Mouse (Mus musculus) left cerebral cortex, adult 2 months (tissue): Measurements from ENCODE around the gene Abhd16b. TPM values are rescaled to one million over a fixed set of nuclear protein-coding genes. Genes with fewer than 3 reads are reported as not detected.
A peak's percentile ranks its signal among the peaks of the same experiment; 100 is the strongest.
"Not testable (repeated sequence)": the region's sequence is repeated elsewhere in the genome, so short reads cannot be mapped to it uniquely, and the experiment has no call there.

Source experiments
- DNase-seq, 2 experiments: peaks; one replicate each; pipeline ENCODE4 v3.0.0; 2021 to 2022; ENCODE audit warnings: low spot score in 2 of 2, mixed read lengths in 1 of 2; ENCODE audit errors: extremely low spot score in 1 of 2
- H3K27ac ChIP-seq: fragments of 200-600 bp; 2 replicates; pipeline ENCODE4 v1.8.1; 2022
- H3K4me3 ChIP-seq: fragments of 200-600 bp; 2 replicates; pipeline ENCODE4 v1.8.1; 2022
- CTCF ChIP-seq: fragments of 200-600 bp; IDR thresholded peaks from 2 replicates; pipeline ENCODE4 v1.8.1; 2022; ENCODE audit warnings: antibody characterized with exemption, mild to moderate bottlenecking, moderate library complexity
- intact Hi-C: fragments of 180-260 bp; cut with DNase I; formaldehyde crosslinking; loops from one replicate; pipeline ENCODE4 v1.15.1; 2025
- total RNA-seq, 2 experiments: library from RNA; stranded (reverse); gene quantifications; 2 replicates each; pipeline ENCODE4 v1.2.3; 2021

The Abhd16b gene
- total RNA-seq, 2 experiments from 2014 or later: not detected

- no peak for DNase-seq
- TF ChIP-seq CTCF: no peak
- H3K27ac ChIP-seq: no peak overlapping the region
- intact Hi-C loops: no loop called here
- no peak overlapping the region for H3K4me3 ChIP-seq
Measured at GRCm38 (mm10) chr2:181491432-181492205, 1.4 kb upstream of the Abhd16b start.

- intact Hi-C loops: no loop called here
- no peak for DNase-seq
- TF ChIP-seq CTCF: no peak
Measured at GRCm38 (mm10) chr2:181492206-181492605, 800 bp upstream of the Abhd16b start.

GRCm38 (mm10) chr2:181494266-181494945 is 1.4 kb downstream of the Abhd16b start:
- no peak overlapping the region for H3K4me3 ChIP-seq
- TF ChIP-seq CTCF: no peak
- DNase-seq: no peak
- H3K27ac ChIP-seq: no peak overlapping the region
- intact Hi-C loops: loop anchor here (1.0 kb wide), 1 partner anchor 102 kb away; no protein-coding TSS in a partner anchor

More at GRCm38 (mm10) chr2:181492206-181492605, 800 bp upstream of the Abhd16b start:
- Histone ChIP-seq H3K27ac (no peak overlapping the region), H3K4me3 (no peak overlapping the region)

GRCm38 (mm10) chr2:181495845-181496244 is 2.8 kb downstream of the Abhd16b start:
- not testable (repeated sequence) for H3K27ac ChIP-seq, DNase-seq, H3K4me3 ChIP-seq
- intact Hi-C loops: loop anchor here (1.0 kb wide), 1 partner anchor 85 kb away; no protein-coding TSS in a partner anchor

GRCm38 (mm10) chr2:181496281-181496680 is 3.3 kb downstream of the Abhd16b start:
- intact Hi-C loops: loop anchor here (1.0 kb wide), 1 partner anchor 85 kb away; no protein-coding TSS in a partner anchor
- peak overlapping the region; percentile 86 for H3K27ac ChIP-seq
- DNase-seq: peak; percentile 50 to 61
- peak overlapping the region; percentile 90 for H3K4me3 ChIP-seq
- TF ChIP-seq CTCF: peak; percentile 66

- Histone ChIP-seq H3K4me3 (peak within 1 kb of the TSS; percentile 90), H3K27ac (peak within 1 kb of the TSS; percentile 95)
- peak; percentile 83 to 92 for DNase-seq
- intact Hi-C loops: loop anchor here (1.0 kb wide), 1 partner anchor 86 kb away; no protein-coding TSS in a partner anchor
- no peak for TF ChIP-seq CTCF
Measured at GRCm38 (mm10) chr2:181496831-181497547, 4.0 kb downstream of the Abhd16b start, which contains the start of gene Tpd52l2. Tpd52l2 (plus strand) TSS chr2:181497142.

- intact Hi-C loops: no loop called here
- H3K27ac ChIP-seq: peak overlapping the region; percentile 95
- DNase-seq: peak; percentile 24 to 47
- TF ChIP-seq CTCF: no peak
- peak overlapping the region; percentile 90 for H3K4me3 ChIP-seq
Measured at GRCm38 (mm10) chr2:181497548-181497875, 4.5 kb downstream of the Abhd16b start.

GRCm38 (mm10) chr2:181498644-181499043 is 5.6 kb downstream of the Abhd16b start:
- Histone ChIP-seq H3K4me3 (no peak overlapping the region), H3K27ac (no peak overlapping the region)
- intact Hi-C loops: no loop called here
- no peak for TF ChIP-seq CTCF
- no peak for DNase-seq

- no peak overlapping the region for H3K27ac ChIP-seq
- no peak overlapping the region for H3K4me3 ChIP-seq
- intact Hi-C loops: no loop called here
- no peak for TF ChIP-seq CTCF
- no peak for DNase-seq
Measured at GRCm38 (mm10) chr2:181509191-181509590, 16.2 kb downstream of the Abhd16b start.

GRCm38 (mm10) chr2:181511231-181511630 is 18.2 kb downstream of the Abhd16b start:
- no peak overlapping the region for H3K27ac ChIP-seq
- intact Hi-C loops: no loop called here
- TF ChIP-seq CTCF: no peak
- no peak for DNase-seq
- H3K4me3 ChIP-seq: no peak overlapping the region

GRCm38 (mm10) chr2:181519201-181519600 is 26.2 kb downstream of the Abhd16b start:
- TF ChIP-seq CTCF: no peak
- H3K4me3 ChIP-seq: peak overlapping the region; percentile 90
- DNase-seq: no peak
- intact Hi-C loops: no loop called here
- peak overlapping the region; percentile 98 for H3K27ac ChIP-seq
